Mouse (Mus musculus) granulocyte monocyte progenitor cell, adult 5-6 weeks (primary cell): Measurements from ENCODE around the gene 4933417A18Rik. TPM values are rescaled to one million over a fixed set of nuclear protein-coding genes. Genes with fewer than 3 reads are reported as not detected.
"Not testable (repeated sequence)": the region's sequence is repeated elsewhere in the genome, so short reads cannot be mapped to it uniquely, and the experiment has no call there.

Experiments used
- ATAC-seq: replicated peaks from 2 replicates; pipeline ENCODE4 v1.8.0; 2016; ENCODE audit warnings: mild to moderate bottlenecking, moderate TSS enrichment, inconsistent platforms; ENCODE audit not compliant: poor library complexity, severe bottlenecking
- total RNA-seq, 2 experiments: library from RNA; stranded (forward) in 1 of 2; stranded (reverse) in 1 of 2; fragments of 200-712, 200-1000 nt in 1 of 2; fragments of >200 nt in 1 of 2; fragmentation: Nextera tagmentation in 1 of 2; gene quantifications; 2 replicates each; pipeline ENCODE4 v1.2.3; 2014 to 2017

4933417A18Rik gene
- total RNA-seq, 2 experiments from 2014 or later, result not detected

- ATAC-seq, result peak; percentile 53; the same call in 1 of the 2 replicates
These were observed 48.9 kb downstream of the 4933417A18Rik start for GRCm38 (mm10) chr13:34973149-34973548.

GRCm38 (mm10) chr13:34973770-34974169, 49.6 kb downstream of the 4933417A18Rik start:
- peak; percentile 59; the same call in 1 of the 2 replicates for ATAC-seq

GRCm38 (mm10) chr13:34976116-34976515, 51.9 kb downstream of the 4933417A18Rik start:
- ATAC-seq, result no peak

GRCm38 (mm10) chr13:34977410-34977809, 53.2 kb downstream of the 4933417A18Rik start:
- no peak for ATAC-seq

- not testable (repeated sequence) for ATAC-seq
These were observed 54.4 kb downstream of the 4933417A18Rik start for GRCm38 (mm10) chr13:34978635-34979034.

- peak; percentile 98 for ATAC-seq
These were observed 59.3 kb downstream of the 4933417A18Rik start for GRCm38 (mm10) chr13:34983479-34983878.

GRCm38 (mm10) chr13:34991581-34992273, 67.5 kb downstream of the 4933417A18Rik start:
- no peak for ATAC-seq

GRCm38 (mm10) chr13:34993085-34993484, 68.9 kb downstream of the 4933417A18Rik start:
- ATAC-seq, result no peak

- peak; percentile 42 for ATAC-seq
These were observed 69.4 kb downstream of the 4933417A18Rik start for GRCm38 (mm10) chr13:34993595-34993982.

GRCm38 (mm10) chr13:34993983-34994811, 70.0 kb downstream of the 4933417A18Rik start:
- ATAC-seq, result peak; percentile 94

- no peak for ATAC-seq
These were observed 71.7 kb downstream of the 4933417A18Rik start for GRCm38 (mm10) chr13:34995925-34996324.

Other genes starting within 250 kb of the 4933417A18Rik start
- gene Fam50b, start 189.6 kb upstream of the 4933417A18Rik start, total RNA-seq (2014; fragmentation: Nextera tagmentation), result not detected in 2 replicates
- gene Fam50b, start 189.6 kb upstream of the 4933417A18Rik start, total RNA-seq (2017), result not detected in 2 replicates
- gene Prpf4b, start 49.1 kb upstream of the 4933417A18Rik start, total RNA-seq (2014; fragmentation: Nextera tagmentation), result 124 and 139 TPM in 2 replicates
- gene Prpf4b, start 49.1 kb upstream of the 4933417A18Rik start, total RNA-seq (2017), result 129 and 142 TPM in 2 replicates
- not detected in 2 replicates for gene Fam217a, start 99 bp upstream of the 4933417A18Rik start, total RNA-seq (2014; fragmentation: Nextera tagmentation)
- not detected in 2 replicates for gene Fam217a, start 99 bp upstream of the 4933417A18Rik start, total RNA-seq (2017)
- gene Eci3, start 39.4 kb downstream of the 4933417A18Rik start, total RNA-seq (2014; fragmentation: Nextera tagmentation), result not detected in 2 replicates
- not detected in 2 replicates for gene Eci3, start 39.4 kb downstream of the 4933417A18Rik start, total RNA-seq (2017)
- gene Eci2, start 102.7 kb downstream of the 4933417A18Rik start, total RNA-seq (2014; fragmentation: Nextera tagmentation), result 69.6 and 82.3 TPM in 2 replicates
- 52.6 and 74.6 TPM in 2 replicates for gene Eci2, start 102.7 kb downstream of the 4933417A18Rik start, total RNA-seq (2017)